Mouse (Mus musculus) brain, embryonic 14.5 days (tissue): Measurements from ENCODE around the gene Set.

Experiments
- CTCF ChIP-seq: fragments of 200-500 bp; IDR thresholded peaks from 2 replicates; pipeline ENCODE4 v1.5.1; 2012; ENCODE audit warnings: inconsistent platforms, mild to moderate bottlenecking, moderate library complexity, borderline replicate concordance; ENCODE audit not compliant: insufficient read depth, insufficient read length; ENCODE audit errors: extremely low read depth
- POLR2A ChIP-seq: fragments of 200-500 bp; IDR thresholded peaks from 2 replicates; pipeline ENCODE4 v1.6.1; 2012; ENCODE audit warnings: mild to moderate bottlenecking, inconsistent platforms, borderline replicate concordance; ENCODE audit not compliant: poor library complexity, insufficient read depth, insufficient read length, severe bottlenecking; ENCODE audit errors: extremely low read depth

- TF ChIP-seq CTCF (no peak), POLR2A (no peak)
Observed at GRCm38 (mm10) chr2:30075625-30076024, 18.4 kb downstream of the Set start.
